Mouse (Mus musculus) liver, embryonic 14.5 days (tissue): ENCODE measurements at regions not wholly inside any gene's neighbourhood (a gene's known extent, or its start where the extent isn't known, plus 50 kb on each side); places are given as distances from the start of the nearest gene placed in this dataset.

Experiments used
- ATAC-seq: fragments of 200-750 bp; cut with Nextera tagmentation; 2 replicates; pipeline ENCODE4 v1.8.0; 2017; ENCODE audit warnings: moderate number of reproducible peaks, mild to moderate bottlenecking, moderate library complexity; ENCODE audit not compliant: insufficient read depth
- DNase-seq, 3 experiments: peaks; one replicate each; pipeline ENCODE4 v3.0.0-alpha.2; 2012 to 2013; ENCODE audit warnings: low read depth in 3 of 3, low spot score in 3 of 3
- H3K27ac ChIP-seq: fragments of 300-500 bp; sonication (generic); 2 replicates; pipeline ENCODE4 v1.5.1; 2014; ENCODE audit warnings: moderate library complexity, mild to moderate bottlenecking, control low read depth, inconsistent platforms
- H3K27me3 ChIP-seq: fragments of 300-500 bp; sonication (generic); 2 replicates; pipeline ENCODE4 v1.6.1; 2014; ENCODE audit warnings: mild to moderate bottlenecking, low read length, moderate library complexity; ENCODE audit not compliant: control insufficient read depth, insufficient read depth
- H3K36me3 ChIP-seq: fragments of 300-500 bp; sonication (generic); replicated peaks from 2 replicates; pipeline ENCODE4 v1.6.1; 2014; ENCODE audit warnings: low read depth; ENCODE audit not compliant: control insufficient read depth, insufficient read depth
- H3K4me1 ChIP-seq, 2 experiments: fragments of 200-500 bp in 1 of 2; fragments of 300-500 bp in 1 of 2; sonication (generic) in 1 of 2; replicated peaks; 2 replicates each; pipeline ENCODE4 v1.6.1; 2012 to 2014; ENCODE audit warnings: antibody characterized with exemption in 1 of 2, inconsistent platforms in 1 of 2, low read length in 1 of 2; ENCODE audit not compliant: control insufficient read depth in 2 of 2, insufficient read depth in 2 of 2
- H3K4me2 ChIP-seq: fragments of 300-500 bp; sonication (generic); 2 replicates; pipeline ENCODE4 v1.6.1; 2014; ENCODE audit warnings: low read depth, mild to moderate bottlenecking, control low read depth, moderate library complexity
- H3K4me3 ChIP-seq, 2 experiments: fragments of 200-500 bp in 1 of 2; fragments of 300-500 bp in 1 of 2; sonication (generic) in 1 of 2; 2 replicates each; pipeline ENCODE4 v1.5.1; 2012 to 2014; ENCODE audit warnings: low read depth in 2 of 2, low read length in 2 of 2, mild to moderate bottlenecking in 2 of 2, control low read depth in 1 of 2, inconsistent platforms in 1 of 2, moderate library complexity in 1 of 2; ENCODE audit not compliant: insufficient read depth in 1 of 2
- H3K9ac ChIP-seq: fragments of 300-500 bp; sonication (generic); replicated peaks from 2 replicates; pipeline ENCODE4 v1.6.1; 2014; ENCODE audit warnings: mild to moderate bottlenecking, control low read depth, moderate library complexity
- H3K9me3 ChIP-seq: fragments of 300-500 bp; sonication (generic); 2 replicates; pipeline ENCODE4 v1.6.1; 2016; ENCODE audit warnings: low read length, mixed read lengths; ENCODE audit not compliant: control insufficient read depth
- CTCF ChIP-seq: IDR thresholded peaks from 2 replicates; pipeline ENCODE4 v1.5.1; 2016; ENCODE audit warnings: antibody characterized with exemption, low read depth, control low read depth
- EP300 ChIP-seq: IDR thresholded peaks from 2 replicates; pipeline ENCODE4 v1.6.1; 2016; ENCODE audit warnings: antibody characterized with exemption, low read depth
- WGBS: fragments of 180-500 bp; shearing (Covaris S2); extraction: QIAGEN DNeasy Blood & Tissue Kit; methylation state at CpG from one replicate; pipeline ENCODE4 v1.1.7; 2014; ENCODE audit not compliant: insufficient replicate concordance; 5-methylcytosine and 5-hydroxymethylcytosine counted together

DNA sequence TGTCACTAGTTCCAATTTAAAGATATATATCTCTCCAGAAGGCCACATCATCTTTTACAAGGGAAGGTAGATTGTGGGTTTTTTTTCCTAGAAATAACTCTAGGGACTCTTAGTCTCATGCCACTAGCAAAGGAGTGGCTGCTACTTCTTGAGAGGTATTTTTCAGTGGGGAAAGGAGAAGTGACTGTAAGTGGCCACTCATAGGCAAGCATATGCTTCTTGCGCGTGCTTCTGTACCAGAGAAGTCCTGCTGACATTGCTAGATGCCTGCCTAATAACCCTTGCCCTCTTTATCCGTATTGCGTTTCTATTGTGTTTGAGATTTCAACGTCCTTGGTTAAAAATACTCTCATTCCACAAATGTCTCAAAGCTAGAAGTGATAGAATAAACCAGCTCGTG, 170.7 kb upstream of the Ncam1 start:
- H3K9ac ChIP-seq: no peak overlapping the region
- TF ChIP-seq EP300: no peak
- no peak for TF ChIP-seq CTCF
- WGBS: 63% methylated on average over 6 of the region's 6 CpGs
- no peaks in the 10 kb centered on the region for H3K36me3 ChIP-seq
- ATAC-seq: no peak
- no peaks in the 10 kb centered on the region for H3K4me1 ChIP-seq
- DNase-seq: no peak
- H3K4me2 ChIP-seq: no peak overlapping the region
- no peaks in the 10 kb centered on the region for H3K9me3 ChIP-seq
- H3K4me3 ChIP-seq: no peak overlapping the region
- H3K27ac ChIP-seq: no peak overlapping the region
- H3K27me3 ChIP-seq: no peaks in the 10 kb centered on the region

DNA sequence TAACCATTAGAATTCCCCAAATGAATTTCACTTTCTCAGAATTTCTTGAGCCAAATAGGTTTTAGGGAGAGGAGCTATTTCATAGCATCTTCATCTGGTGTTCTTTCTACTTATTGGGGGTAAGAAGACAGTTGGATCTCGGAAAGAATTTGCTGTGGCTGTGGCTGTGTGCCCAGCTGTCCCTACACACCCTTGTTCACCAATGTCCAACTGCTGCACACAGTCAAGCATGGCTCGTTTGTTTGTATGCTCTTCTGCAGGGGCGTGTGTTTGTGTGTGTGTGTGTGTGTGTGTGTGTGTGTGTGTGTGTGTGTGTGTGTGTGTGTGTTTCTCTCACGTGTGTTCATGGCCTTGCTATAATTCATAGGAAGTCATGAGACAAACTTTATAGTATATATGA, 165.9 kb upstream of the Ncam1 start:
- TF ChIP-seq EP300 (no peak), CTCF (no peak)
- Histone ChIP-seq H3K9ac (no peak overlapping the region), H3K4me3 (no peak overlapping the region), H3K4me2 (no peak overlapping the region), H3K9me3 (no peaks in the 10 kb centered on the region), H3K4me1 (no peaks in the 10 kb centered on the region; a peak in 1 of 4 replicates), H3K36me3 (no peaks in the 10 kb centered on the region), H3K27me3 (no peaks in the 10 kb centered on the region), H3K27ac (no peak overlapping the region)
- DNase-seq (no peak), ATAC-seq (no peak)
- 60% methylated on average over 4 of the region's 4 CpGs for WGBS

DNA sequence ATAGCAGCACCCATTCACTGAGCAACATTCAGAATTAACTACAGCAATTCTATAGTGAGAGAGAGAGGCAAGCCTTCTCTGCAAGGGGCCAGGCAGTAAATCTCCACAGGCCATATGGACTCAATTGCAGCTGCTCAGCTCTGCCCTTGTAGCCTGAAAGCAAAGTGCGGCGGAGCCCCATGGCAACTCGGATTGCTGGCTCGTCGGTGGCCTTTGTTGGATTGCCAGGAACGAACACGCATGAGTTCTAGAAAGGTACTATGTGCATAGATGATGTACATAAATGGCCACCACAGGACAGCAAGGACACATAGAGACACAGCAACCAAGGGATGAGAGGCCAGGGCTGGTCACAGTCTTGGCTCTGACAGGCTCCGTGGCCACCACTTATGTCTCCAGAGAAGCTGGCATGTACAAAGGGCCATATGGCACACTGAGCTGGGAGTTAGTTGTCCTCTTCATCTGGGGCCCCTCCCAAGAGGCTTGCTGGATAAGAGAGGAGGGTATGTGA, 163.9 kb upstream of the Ncam1 start:
- H3K27me3 ChIP-seq: no peaks in the 10 kb centered on the region
- ATAC-seq: no peak
- TF ChIP-seq EP300: no peak
- TF ChIP-seq CTCF: no peak
- no peak for DNase-seq
- no peak overlapping the region for H3K27ac ChIP-seq
- H3K9ac ChIP-seq: no peak overlapping the region
- no peak overlapping the region for H3K4me2 ChIP-seq
- no peaks in the 10 kb centered on the region; a peak in 1 of 4 replicates for H3K4me1 ChIP-seq
- H3K36me3 ChIP-seq: no peaks in the 10 kb centered on the region
- 62% methylated on average over 8 of the region's 8 CpGs for whole genome bisulfite sequencing
- no peaks in the 10 kb centered on the region for H3K9me3 ChIP-seq
- H3K4me3 ChIP-seq: no peak overlapping the region

DNA sequence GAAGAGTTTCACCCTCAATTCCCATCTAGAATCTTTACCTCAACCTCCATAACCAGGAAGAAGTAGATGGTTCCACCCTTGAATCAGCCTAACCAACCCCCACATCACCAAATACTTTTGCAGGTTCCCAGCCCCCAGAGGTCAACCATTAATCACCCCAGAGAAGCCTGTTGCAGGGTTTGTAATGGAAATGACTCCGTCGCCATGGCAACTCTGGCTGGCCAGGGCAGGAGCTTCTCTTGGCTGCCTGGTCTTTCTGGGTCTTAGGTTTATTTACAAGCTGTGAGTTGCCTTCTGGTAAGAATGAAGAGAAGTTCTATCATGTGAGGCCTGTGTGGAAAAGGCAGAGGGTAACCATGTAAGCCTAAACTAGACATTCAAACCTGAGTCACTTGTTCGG, 163.2 kb upstream of the Ncam1 start:
- Histone ChIP-seq H3K27ac (no peak overlapping the region), H3K4me2 (no peak overlapping the region), H3K36me3 (no peaks in the 10 kb centered on the region), H3K27me3 (no peaks in the 10 kb centered on the region), H3K9me3 (no peaks in the 10 kb centered on the region), H3K4me3 (no peak overlapping the region), H3K9ac (no peak overlapping the region), H3K4me1 (no peaks in the 10 kb centered on the region; a peak in 1 of 4 replicates)
- ATAC-seq (no peak), DNase-seq (no peak)
- WGBS: 38% methylated on average over 3 of the region's 3 CpGs
- TF ChIP-seq CTCF (no peak), EP300 (no peak)

DNA sequence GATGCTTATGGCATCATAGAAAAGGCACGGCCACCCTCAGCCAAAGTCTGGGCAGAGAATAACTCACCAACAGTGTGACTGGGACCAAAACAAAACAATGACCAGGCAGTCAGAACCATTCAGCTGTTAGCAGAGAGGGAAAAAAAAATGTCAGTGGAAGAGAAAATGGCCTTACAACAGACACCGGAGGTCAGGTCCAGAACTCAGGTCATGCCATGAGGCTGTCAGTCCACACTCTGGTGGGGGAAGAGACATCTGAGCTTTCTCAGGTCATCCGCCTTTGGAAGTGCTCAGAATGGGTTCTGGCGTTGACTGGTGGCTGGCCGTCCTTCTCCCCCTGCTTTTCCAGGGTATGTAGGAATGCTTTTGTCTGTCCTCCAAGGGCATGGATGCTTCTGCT, 162.6 kb upstream of the Ncam1 start:
- no peak for ATAC-seq

DNA sequence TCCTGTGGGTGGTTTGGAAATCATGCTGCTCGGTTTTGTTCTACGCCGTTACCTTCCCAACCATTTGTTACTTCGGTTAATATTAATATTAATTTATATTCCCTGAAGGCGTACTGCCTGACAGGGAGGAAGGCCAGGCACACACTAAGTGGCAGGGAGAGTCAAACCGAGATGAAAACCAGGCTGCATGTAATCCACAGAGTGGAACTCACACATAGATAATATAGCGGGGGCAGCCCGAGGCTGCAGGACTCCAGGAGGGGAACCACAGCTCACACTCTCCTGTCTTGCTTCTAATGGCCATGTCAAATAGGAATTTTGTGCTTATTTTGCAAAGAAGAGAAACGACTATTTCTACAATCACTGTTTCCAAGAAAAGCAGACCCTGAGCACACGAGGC, 161.3 kb upstream of the Ncam1 start:
- Histone ChIP-seq H3K4me1 (no peaks in the 10 kb centered on the region; a peak in 1 of 4 replicates), H3K36me3 (no peaks in the 10 kb centered on the region), H3K27ac (no peak overlapping the region), H3K9me3 (no peaks in the 10 kb centered on the region), H3K27me3 (no peaks in the 10 kb centered on the region), H3K9ac (no peak overlapping the region), H3K4me3 (no peak overlapping the region), H3K4me2 (no peak overlapping the region)
- WGBS: 59% methylated on average over 10 of the region's 10 CpGs
- ATAC-seq (no peak), DNase-seq (no peak)
- no peak for TF ChIP-seq CTCF
- TF ChIP-seq EP300: no peak

More for the DNA sequence above, 162.6 kb upstream of the Ncam1 start:
- Histone ChIP-seq H3K36me3 (no peaks in the 10 kb centered on the region), H3K27ac (no peak overlapping the region), H3K9me3 (no peaks in the 10 kb centered on the region), H3K4me3 (no peak overlapping the region), H3K27me3 (no peaks in the 10 kb centered on the region), H3K4me1 (no peaks in the 10 kb centered on the region; a peak in 1 of 4 replicates), H3K4me2 (no peak overlapping the region), H3K9ac (no peak overlapping the region)
- DNase-seq: no peak
- 69% methylated on average over 5 of the region's 5 CpGs for WGBS
- TF ChIP-seq EP300 (no peak), CTCF (no peak)
